Mouse (Mus musculus) G1E (cell line): ENCODE measurements at regions not wholly inside any gene's neighbourhood (a gene's known extent, or its start where the extent isn't known, plus 50 kb on each side); places are given as distances from the start of the nearest gene placed in this dataset.

Source experiments
- ATAC-seq: 2 replicates; pipeline ENCODE4 v1.8.0; 2016; ENCODE audit warnings: mild to moderate bottlenecking; ENCODE audit not compliant: insufficient number of reproducible peaks, poor library complexity, low FRiP score, severe bottlenecking; ENCODE audit errors: extremely low read depth
- DNase-seq: peaks from one replicate; pipeline ENCODE4 v3.0.0; 2012; ENCODE audit warnings: low spot score
- H3K27me3 ChIP-seq: 2 replicates; pipeline ENCODE4 v1.6.1; 2012; ENCODE audit warnings: mild to moderate bottlenecking, low read length, inconsistent platforms; ENCODE audit not compliant: insufficient read depth
- H3K36me3 ChIP-seq: replicated peaks from 2 replicates; pipeline ENCODE3; 2012; ENCODE audit warnings: mild to moderate bottlenecking, inconsistent platforms
- H3K4me1 ChIP-seq: 2 replicates; pipeline ENCODE4 v1.6.1; 2012; ENCODE audit warnings: low read depth, low read length, inconsistent platforms, mixed read lengths; ENCODE audit not compliant: insufficient read depth
- H3K4me3 ChIP-seq: 2 replicates; pipeline ENCODE4 v1.5.1; 2012; ENCODE audit warnings: low read depth, mild to moderate bottlenecking, inconsistent platforms, low read length, moderate library complexity, mixed read lengths
- H3K9me3 ChIP-seq: replicated peaks from 2 replicates; pipeline ENCODE4 v1.6.1; 2012; ENCODE audit warnings: inconsistent platforms
- CTCF ChIP-seq: IDR thresholded peaks from 2 replicates; pipeline ENCODE4 v1.5.1; 2012; ENCODE audit warnings: low read depth, low read length, inconsistent platforms, mixed read lengths
- GATA1 ChIP-seq: IDR thresholded peaks from 2 replicates; pipeline ENCODE4 v1.6.1; 2012; ENCODE audit warnings: borderline replicate concordance, low read length, inconsistent platforms, mixed read lengths
- GATA2 ChIP-seq: IDR thresholded peaks from 2 replicates; pipeline ENCODE4 v1.6.1; 2012; ENCODE audit warnings: low read depth, low read length, inconsistent platforms, borderline replicate concordance
- POLR2AphosphoS5 ChIP-seq: IDR thresholded peaks from 2 replicates; pipeline ENCODE4 v1.6.1; 2012; ENCODE audit warnings: low read depth, low read length, inconsistent platforms; ENCODE audit not compliant: insufficient replicate concordance
- TAL1 ChIP-seq: conservative IDR thresholded peaks from 2 replicates; pipeline ENCODE4 v1.6.1; 2012; ENCODE audit warnings: low read depth, low read length, inconsistent platforms, mixed read lengths

DNA sequence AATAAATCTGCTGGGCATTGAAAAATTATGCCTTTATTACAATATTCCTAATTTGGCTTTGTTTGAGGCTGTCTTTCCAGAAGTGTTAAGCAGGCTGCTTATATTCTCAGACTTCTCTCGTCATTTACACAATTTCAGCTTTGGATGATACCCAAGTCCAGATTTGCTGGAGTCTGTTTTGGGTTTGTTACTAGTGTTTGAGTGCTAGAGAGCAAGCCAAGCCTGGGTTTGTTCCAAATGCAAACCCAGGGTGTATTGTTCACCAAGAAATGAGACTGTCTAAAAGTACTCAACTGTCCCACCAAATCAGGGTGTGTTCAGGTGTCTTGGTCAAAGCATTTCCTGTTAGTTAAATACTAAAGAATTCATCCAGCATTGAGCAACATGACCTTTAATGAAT lies 814.7 kb downstream of the Brinp3 start:
- DNase-seq (no peak), ATAC-seq (no peak)
- TF ChIP-seq TAL1 (no peak), GATA1 (no peak), POLR2AphosphoS5 (no peak), CTCF (no peak), GATA2 (no peak)
- Histone ChIP-seq H3K9me3 (no peaks in the 10 kb centered on the region), H3K4me3 (no peak overlapping the region), H3K27me3 (no peaks in the 10 kb centered on the region), H3K4me1 (no peaks in the 10 kb centered on the region), H3K36me3 (no peaks in the 10 kb centered on the region)

DNA sequence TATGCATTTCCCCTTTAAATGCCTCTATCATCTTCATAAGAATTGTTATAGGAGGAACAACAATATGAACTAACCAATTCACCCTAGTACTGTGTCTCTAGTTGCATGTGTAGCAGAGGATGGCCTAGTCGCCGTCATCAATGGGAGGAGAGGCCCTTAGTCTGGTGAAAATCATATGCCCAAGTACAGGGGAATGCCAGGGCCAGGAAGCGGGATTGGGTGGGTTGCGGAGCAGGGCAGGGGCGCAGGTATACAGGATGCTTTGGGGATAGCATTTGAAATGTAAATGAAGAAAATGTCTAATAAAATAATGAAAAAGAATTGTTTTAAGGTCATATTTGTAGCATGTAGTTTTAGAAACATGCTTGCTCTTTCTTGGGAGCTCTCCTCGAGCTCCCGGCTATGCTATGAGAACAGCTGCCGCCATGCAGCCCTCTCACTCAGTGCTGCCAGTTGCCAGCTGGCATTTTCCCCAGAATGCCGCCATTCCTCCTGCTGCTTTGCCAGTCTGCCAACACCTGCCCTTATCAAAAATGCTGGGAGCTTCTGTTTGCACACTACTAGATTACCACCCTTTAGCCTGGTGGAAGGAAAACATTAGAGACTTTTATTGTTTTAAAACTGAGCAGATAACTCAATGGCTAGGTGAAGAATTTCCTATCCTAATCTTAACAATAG lies 848.9 kb downstream of the Brinp3 start:
- no peak for TF ChIP-seq GATA1
- TF ChIP-seq TAL1 = no peak
- no peak for TF ChIP-seq GATA2
- TF ChIP-seq POLR2AphosphoS5 = no peak
- TF ChIP-seq CTCF = no peak
- no peaks in the 10 kb centered on the region for H3K36me3 ChIP-seq
- peaks cover 6% of the 10 kb centered on the region for H3K9me3 ChIP-seq
- no peak overlapping the region for H3K4me3 ChIP-seq
- H3K4me1 ChIP-seq = no peaks in the 10 kb centered on the region
- ATAC-seq (no peak), DNase-seq (no peak)
- H3K27me3 ChIP-seq = no peaks in the 10 kb centered on the region

DNA sequence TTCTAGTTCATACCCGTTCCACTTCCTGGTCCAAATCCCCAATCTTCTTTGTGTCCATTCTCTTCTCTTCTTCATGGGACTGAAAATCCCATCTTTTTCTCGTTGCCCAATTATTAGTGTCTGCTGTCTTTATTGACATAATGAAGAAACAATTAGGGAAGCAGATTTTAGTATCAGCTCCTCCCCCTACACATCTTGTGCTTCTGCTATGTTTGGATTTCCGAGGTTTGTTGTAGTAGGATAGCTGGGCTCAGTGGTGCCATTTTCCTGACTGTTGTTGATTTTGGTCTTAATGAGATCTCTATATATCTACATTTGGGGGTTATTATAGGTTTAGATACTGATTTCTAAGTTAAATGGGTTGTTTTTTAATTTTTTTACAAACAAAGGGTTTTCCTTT lies 849.5 kb downstream of the Brinp3 start:
- no peak for ATAC-seq

More for the DNA sequence above, 849.5 kb downstream of the Brinp3 start:
- DNase-seq = no peak
- Histone ChIP-seq H3K36me3 (no peaks in the 10 kb centered on the region), H3K4me1 (no peaks in the 10 kb centered on the region), H3K4me3 (no peak overlapping the region), H3K27me3 (no peaks in the 10 kb centered on the region), H3K9me3 (peaks cover 6% of the 10 kb centered on the region)
- TF ChIP-seq CTCF = no peak
- no peak for TF ChIP-seq POLR2AphosphoS5
- no peak for TF ChIP-seq GATA2
- TF ChIP-seq GATA1 = no peak
- TF ChIP-seq TAL1 = no peak
